Mouse (Mus musculus): ENCODE results near the gene Hist1h4b.
"Not testable (repeated sequence)": the region's sequence is repeated elsewhere in the genome, so short reads cannot be mapped to it uniquely, and the experiment has no call there.

Gene Hist1h4b

GRCm38 (mm10) chr13:23739922-23740252 lies 16.9 kb upstream of the Hist1h4b start:
- no peak for DNase-seq (ENCODE audit: extremely low read depth, low read depth, low spot score)

DNA sequence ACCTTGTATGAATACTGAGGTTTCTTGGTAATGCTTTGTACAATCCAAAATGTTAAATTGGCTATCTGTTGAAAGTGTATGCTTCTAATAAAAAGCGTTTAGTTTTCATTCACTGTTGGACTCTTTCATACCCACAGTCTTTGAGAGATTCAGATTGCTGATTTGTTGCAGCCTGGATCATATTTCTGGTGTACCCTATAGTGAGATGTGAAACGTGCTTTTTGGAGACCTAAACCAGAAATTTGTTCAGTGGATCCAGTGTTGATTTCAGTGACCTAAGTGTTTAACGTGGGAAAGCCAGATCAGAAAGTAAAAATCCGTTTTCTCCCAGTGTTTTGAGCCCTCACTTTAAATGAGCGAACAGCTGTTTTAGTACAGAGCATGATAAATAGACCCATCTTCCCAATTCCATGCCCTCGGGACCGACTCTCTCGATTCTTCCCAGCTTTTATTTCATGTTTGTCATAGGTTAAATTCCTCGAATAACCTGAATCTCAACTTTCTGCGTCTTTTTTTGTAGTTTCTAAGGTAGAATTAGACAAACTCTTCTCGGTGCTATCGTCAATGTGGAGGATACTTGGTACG lies 16.5 kb upstream of the Hist1h4b start:
- no peak for DNase-seq (ENCODE audit: extremely low read depth, low read depth, low spot score)

DNA sequence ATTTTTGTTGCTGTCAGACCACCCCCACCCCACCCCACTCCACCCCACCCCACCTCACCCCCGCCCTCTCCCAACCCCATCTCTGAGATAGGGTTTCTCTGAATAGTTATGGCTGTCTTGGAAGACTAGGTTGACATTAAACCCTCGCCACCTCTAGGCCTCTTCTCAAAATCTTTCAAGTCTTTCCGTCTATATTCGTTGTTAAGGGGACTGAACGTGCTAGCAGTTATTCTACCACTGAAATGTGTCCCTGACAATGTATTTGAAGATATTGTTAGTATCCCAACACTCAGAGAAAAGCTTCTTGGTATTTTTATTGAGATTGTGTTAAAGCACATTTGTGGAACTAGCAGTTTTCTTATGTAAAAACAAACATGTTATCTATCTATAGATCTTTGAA lies 15.9 kb upstream of the Hist1h4b start:
- no peak for DNase-seq (ENCODE audit: extremely low read depth, low read depth, low spot score)

- no peak for DNase-seq (ENCODE audit: extremely low read depth, low read depth, low spot score)
These were observed 14.8 kb upstream of the Hist1h4b start for GRCm38 (mm10) chr13:23742007-23742406.

GRCm38 (mm10) chr13:23743215-23743614 lies 13.6 kb upstream of the Hist1h4b start:
- DNase-seq (ENCODE audit: extremely low read depth, low read depth, low spot score): no peak

DNA sequence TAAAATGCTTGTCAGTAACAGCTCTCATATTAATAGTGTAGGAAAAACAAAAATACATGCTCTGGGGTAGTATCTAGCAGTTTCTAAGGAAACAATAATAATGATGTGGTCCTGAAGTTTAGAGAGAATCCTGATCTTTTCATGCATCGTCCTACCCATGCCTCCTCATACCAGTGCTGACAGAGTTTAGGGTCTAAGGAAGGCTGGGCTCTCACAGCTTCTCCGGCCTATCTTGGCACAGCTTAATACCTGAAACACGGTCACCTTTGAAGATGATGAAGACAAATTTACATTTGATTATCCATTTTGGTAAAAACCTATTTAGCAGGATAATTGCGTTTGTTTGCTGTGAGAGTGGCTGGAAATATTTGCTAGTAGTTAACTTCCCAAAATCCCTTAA lies 12.8 kb upstream of the Hist1h4b start:
- DNase-seq (ENCODE audit: extremely low read depth, low read depth, low spot score): no peak

GRCm38 (mm10) chr13:23744421-23745380 lies 12.1 kb upstream of the Hist1h4b start:
- DNase-seq (ENCODE audit: extremely low read depth, low read depth, low spot score): no peak

DNA sequence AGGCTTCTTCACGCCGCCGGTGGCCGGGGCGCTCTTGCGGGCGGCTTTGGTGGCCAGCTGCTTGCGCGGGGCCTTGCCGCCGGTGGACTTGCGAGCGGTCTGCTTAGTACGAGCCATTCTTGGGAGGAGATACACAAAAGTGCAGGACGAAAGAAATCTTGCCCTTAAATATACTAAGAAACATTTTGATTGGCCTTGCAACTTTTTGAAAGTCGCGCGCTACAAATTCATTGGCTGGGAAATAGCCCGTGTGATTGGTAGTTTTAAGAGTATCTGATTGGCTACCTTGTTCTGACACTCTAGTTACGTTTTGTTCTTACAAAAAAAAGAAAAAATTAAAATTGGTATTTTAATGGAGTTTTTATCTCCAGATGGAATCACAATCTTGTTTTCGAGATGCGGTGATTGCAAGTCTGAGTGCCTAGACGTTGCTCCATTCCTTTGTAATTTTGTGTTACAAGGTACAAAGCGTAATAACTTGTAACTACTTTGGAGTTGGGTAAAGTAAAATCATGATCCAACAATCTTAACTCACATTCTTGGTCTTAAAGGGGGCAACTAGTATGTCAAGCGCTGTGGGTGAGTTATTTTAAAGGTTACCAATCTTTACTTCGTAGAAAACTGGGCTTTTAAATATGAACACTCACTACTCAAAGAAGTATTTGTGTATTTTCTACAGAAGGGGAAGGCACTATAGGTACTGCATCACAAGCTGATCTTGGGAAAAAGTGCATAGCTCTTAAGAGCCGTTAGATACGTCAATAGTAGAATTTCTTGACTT lies 11.2 kb upstream of the Hist1h4b start, which contains the start of gene Hist1h3c:
Gene Hist1h3c (minus strand): TSS at position 222 of the 781 bp plus-strand sequence.
- no peak for DNase-seq (ENCODE audit: extremely low read depth, low read depth, low spot score)

GRCm38 (mm10) chr13:23746201-23747080 lies 10.4 kb upstream of the Hist1h4b start, which contains the start of gene Hist1h2bb:
TSS of gene Hist1h2bb (plus strand) at chr13:23746734.
- not testable (repeated sequence) for DNase-seq (ENCODE audit: extremely low read depth, low read depth, low spot score)

DNA sequence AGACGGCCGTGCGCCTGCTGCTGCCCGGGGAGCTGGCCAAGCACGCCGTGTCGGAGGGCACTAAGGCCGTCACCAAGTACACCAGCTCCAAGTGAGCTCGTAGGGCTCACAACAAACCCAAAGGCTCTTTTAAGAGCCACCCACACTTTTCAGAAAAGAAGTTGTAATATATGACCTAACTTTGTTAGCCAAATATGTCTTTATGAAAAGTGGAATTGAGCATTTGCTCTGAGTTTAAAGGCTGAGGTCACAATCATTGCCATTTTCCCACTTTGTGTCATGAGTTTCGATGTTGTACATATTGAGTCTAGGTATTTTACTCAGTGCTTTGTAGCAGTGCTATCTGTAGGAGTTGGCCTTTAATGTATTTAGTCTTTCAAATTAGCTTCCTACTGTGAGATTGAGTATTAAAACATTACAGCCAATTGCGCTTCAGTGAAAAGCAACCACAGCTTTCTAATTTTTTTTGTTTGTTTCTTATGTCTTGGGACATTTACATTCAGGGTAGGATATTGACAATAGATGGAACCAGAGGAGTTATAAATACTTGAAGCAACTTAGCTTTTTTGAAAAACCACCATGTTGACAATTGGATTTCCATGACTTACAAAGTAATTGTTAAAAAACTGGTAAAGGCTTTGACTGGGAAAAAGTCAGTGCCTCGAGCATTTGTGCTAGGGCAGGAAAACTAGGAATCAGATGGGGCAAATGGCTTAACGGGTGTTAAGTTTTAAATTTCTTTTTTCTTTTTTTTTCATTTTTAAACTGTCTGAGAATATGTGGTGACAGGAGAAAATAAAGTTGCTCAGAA lies 9.5 kb upstream of the Hist1h4b start:
- DNase-seq (ENCODE audit: extremely low read depth, low read depth, low spot score): no peak

DNA sequence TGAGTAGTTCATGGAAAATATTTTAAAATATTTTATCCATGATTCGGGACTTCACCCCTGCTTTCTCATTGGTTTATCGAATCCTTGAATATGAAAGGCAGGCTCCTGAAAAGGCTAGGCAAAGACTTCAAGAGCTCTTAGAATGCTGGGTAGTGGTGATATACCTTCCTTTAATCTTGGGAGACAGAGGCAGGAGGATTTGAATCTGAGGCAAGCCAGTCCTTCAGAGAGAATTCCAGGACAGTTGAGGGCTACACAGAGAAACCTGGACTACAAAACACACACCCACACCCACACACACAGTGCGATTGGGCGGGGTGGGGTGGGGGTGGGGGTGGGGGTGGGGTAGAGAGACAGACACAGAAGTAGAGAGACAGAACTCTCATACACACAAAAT lies 8.9 kb upstream of the Hist1h4b start:
- no peak for DNase-seq (ENCODE audit: extremely low read depth, low read depth, low spot score)

DNA sequence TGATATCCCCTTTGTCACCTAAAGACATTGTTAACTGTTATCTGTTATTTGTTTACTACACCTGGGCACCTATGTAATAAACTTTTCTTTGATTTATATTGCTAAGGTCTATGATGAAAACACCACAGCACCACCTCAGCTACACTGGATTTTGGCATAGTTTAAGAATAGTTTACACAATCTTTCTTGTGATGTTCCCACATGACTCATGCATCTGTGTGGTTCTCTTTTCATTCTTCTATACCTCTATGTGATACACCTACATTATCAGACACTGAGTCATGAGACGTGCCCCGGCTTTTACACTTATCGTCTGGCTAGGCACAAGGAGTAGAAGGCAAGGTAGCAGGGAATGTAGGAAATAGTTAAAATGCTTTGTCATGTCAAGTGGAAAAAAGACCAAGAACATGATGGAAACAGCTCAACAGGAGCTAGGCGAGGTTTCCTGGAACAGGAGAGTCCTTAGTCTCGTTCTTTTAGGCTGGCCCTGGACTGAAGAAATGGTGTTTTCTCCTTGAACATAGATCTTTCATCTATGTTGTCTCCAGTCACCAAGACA lies 7.2 kb upstream of the Hist1h4b start:
- no peak for DNase-seq (ENCODE audit: extremely low read depth, low read depth, low spot score)

GRCm38 (mm10) chr13:23750839-23751477 lies 5.9 kb upstream of the Hist1h4b start, which contains the start of gene Hist1h2ab:
TSS of gene Hist1h2ab (plus strand) at chr13:23751126.
- not testable (repeated sequence) for DNase-seq (ENCODE audit: extremely low read depth, low read depth, low spot score)

DNA sequence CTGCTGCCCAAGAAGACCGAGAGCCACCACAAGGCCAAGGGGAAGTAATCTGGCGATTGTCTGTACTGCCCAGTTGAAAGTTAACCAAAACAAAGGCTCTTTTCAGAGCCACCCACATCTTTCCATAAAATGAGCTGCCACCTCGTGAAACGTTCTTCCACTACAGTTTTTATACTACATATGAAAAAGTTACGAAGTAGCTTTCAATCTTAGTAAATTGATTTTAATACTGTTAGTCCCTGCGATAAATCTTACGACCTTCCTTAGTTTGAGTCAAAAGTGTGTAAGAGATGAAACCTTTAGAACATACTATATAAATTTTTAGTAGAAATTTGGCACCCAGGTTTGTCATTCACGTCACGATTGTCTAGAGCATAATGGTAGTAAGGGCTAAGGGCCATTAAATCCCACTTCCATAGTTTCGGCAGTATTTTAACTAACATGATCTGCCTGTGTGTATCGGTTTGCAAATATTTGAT lies 5.3 kb upstream of the Hist1h4b start:
- DNase-seq (ENCODE audit: extremely low read depth, low read depth, low spot score): no peak

GRCm38 (mm10) chr13:23752067-23752741 lies 4.6 kb upstream of the Hist1h4b start, which contains the start of gene Hist1h3b:
TSS of gene Hist1h3b (plus strand) at chr13:23752267.
- not testable (repeated sequence) for DNase-seq (ENCODE audit: extremely low read depth, low read depth, low spot score)

- DNase-seq (ENCODE audit: extremely low read depth, low read depth, low spot score): no peak
These were observed 4.1 kb upstream of the Hist1h4b start for GRCm38 (mm10) chr13:23752742-23753172.

- no peak for DNase-seq (ENCODE audit: extremely low read depth, low read depth, low spot score)
These were observed 3.3 kb upstream of the Hist1h4b start for GRCm38 (mm10) chr13:23753314-23754078.

All from fat pad, adult 2 months (tissue).